Mouse (Mus musculus): ENCODE measurements at regions not wholly inside any gene's neighbourhood (a gene's known extent, or its start where the extent isn't known, plus 50 kb on each side); places are given as distances from the start of the nearest gene placed in this dataset.

DNA sequence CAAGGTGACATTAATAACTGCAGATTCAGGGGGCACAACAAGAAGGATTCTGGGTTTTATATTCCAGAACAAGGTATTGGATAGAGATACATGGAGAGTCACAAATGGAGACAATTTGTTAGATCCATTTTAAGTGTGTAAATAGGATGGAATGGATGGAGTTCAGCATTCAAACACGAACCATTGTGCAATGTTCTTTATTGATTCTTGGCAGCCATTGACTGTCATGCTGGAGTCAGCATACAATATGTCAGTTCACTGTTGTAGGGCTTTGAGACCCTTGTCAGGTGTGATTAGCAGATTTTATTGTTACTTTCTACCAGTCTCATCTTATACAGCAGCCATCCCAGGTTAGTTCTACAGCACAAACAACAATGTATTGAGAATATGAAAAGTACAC, 402.0 kb upstream of the Marcks start:
- TF ChIP-seq MYC (IDR thresholded peaks at IDR 0.05; ENCODE audit: low read depth, low read length) (no peak), POLR2A (IDR thresholded peaks at IDR 0.05; ENCODE audit: low read depth, low read length) (no peak), NELFE (IDR thresholded peaks at IDR 0.05; ENCODE audit: low read depth, low read length) (no peak), USF2 (conservative IDR thresholded peaks at IDR 0.05; ENCODE audit: low read depth, low read length) (no peak), CTCF (conservative IDR thresholded peaks at IDR 0.05 in 1 of 2, IDR thresholded peaks at IDR 0.05 in 1 of 2; ENCODE audit: low read depth in 2 of 2, low read length in 2 of 2) (no peak), MAZ (IDR thresholded peaks at IDR 0.05; ENCODE audit: low read depth, low read length) (no peak), TBP (conservative IDR thresholded peaks at IDR 0.05; ENCODE audit: low read depth, low read length) (no peak)

All from CH12.LX (cell line).